Mouse (Mus musculus) CH12.LX (cell line): ENCODE measurements around the gene Tdrd7. TPM values are rescaled to one million over a fixed set of nuclear protein-coding genes. Genes with fewer than 3 reads are reported as not detected.

Experiments used
- DNase-seq: peaks from one replicate; pipeline ENCODE4 v3.0.0-alpha.2; 2013; ENCODE audit errors: extremely low read depth
- H3K27ac ChIP-seq: 2 replicates; pipeline ENCODE4 v1.5.1; 2012; ENCODE audit warnings: low read depth, mild to moderate bottlenecking, control low read depth, moderate library complexity; ENCODE audit not compliant: insufficient read depth
- H3K27me3 ChIP-seq: replicated peaks from 2 replicates; pipeline ENCODE3; 2012; ENCODE audit warnings: inconsistent platforms
- H3K36me3 ChIP-seq, 2 experiments: replicated peaks in 1 of 2; 2 replicates each; pipeline versions ENCODE3 to v1.6.1; 2012; ENCODE audit warnings: inconsistent platforms in 1 of 2, low read length in 1 of 2, mild to moderate bottlenecking in 1 of 2, mixed read lengths in 1 of 2, moderate library complexity in 1 of 2; ENCODE audit not compliant: control insufficient read depth in 1 of 2, insufficient read depth in 1 of 2
- H3K4me1 ChIP-seq, 2 experiments: 2 replicates each; pipeline ENCODE4 v1.6.1; 2012; ENCODE audit warnings: inconsistent platforms in 1 of 2, moderate library complexity in 1 of 2; ENCODE audit not compliant: insufficient read depth in 2 of 2, control insufficient read depth in 1 of 2
- H3K4me2 ChIP-seq: 2 replicates; pipeline ENCODE4 v1.6.1; 2012; ENCODE audit warnings: low read depth, mild to moderate bottlenecking, control low read depth; ENCODE audit not compliant: poor library complexity, insufficient read depth, severe bottlenecking
- H3K4me3 ChIP-seq, 3 experiments: fragments of 150-350 bp in 1 of 3; sonication (generic) in 1 of 3; replicated peaks in 1 of 3; 2 replicates each; pipeline versions ENCODE3 to v1.5.1; 2011 to 2012; ENCODE audit warnings: low read depth in 2 of 3, low read length in 2 of 3, mild to moderate bottlenecking in 2 of 3, moderate library complexity in 2 of 3, control low read depth in 1 of 3, improper control_type of control experiment in 1 of 3, inconsistent platforms in 1 of 3, mixed read lengths in 1 of 3; ENCODE audit not compliant: poor library complexity in 1 of 3
- H3K79me2 ChIP-seq: replicated peaks from 2 replicates; pipeline ENCODE4 v1.6.1; 2012; ENCODE audit warnings: mild to moderate bottlenecking, moderate library complexity; ENCODE audit not compliant: control insufficient read depth, poor library complexity, insufficient read depth, severe bottlenecking; ENCODE audit errors: extremely low read depth
- H3K9ac ChIP-seq: 2 replicates; pipeline ENCODE4 v1.6.1; 2012; ENCODE audit warnings: low read depth, mild to moderate bottlenecking, control low read depth, moderate library complexity; ENCODE audit not compliant: insufficient read depth
- H3K9me3 ChIP-seq: replicated peaks from 2 replicates; pipeline ENCODE3; 2012; ENCODE audit warnings: low read length, inconsistent platforms, mixed read lengths
- BHLHE40 ChIP-seq: IDR thresholded peaks from 2 replicates; pipeline ENCODE4 v1.6.1; 2011; ENCODE audit warnings: mild to moderate bottlenecking, low read depth, low read length, improper control_type of control experiment
- CHD2 ChIP-seq: IDR thresholded peaks from 2 replicates; pipeline ENCODE4 v1.6.1; 2011; ENCODE audit warnings: low read length, improper control_type of control experiment
- CTCF ChIP-seq, 2 experiments: IDR thresholded peaks in 1 of 2; conservative IDR thresholded peaks in 1 of 2; 2 replicates each; pipeline ENCODE4 v1.5.1; 2011 to 2012; ENCODE audit warnings: low read depth in 2 of 2, low read length in 2 of 2, improper control_type of control experiment in 1 of 2, inconsistent platforms in 1 of 2, mild to moderate bottlenecking in 1 of 2, moderate library complexity in 1 of 2
- KAT2A ChIP-seq: IDR thresholded peaks from 2 replicates; pipeline ENCODE4 v1.6.1; 2012; ENCODE audit warnings: low read length, improper control_type of control experiment, inconsistent platforms; ENCODE audit not compliant: insufficient replicate concordance
- MXI1 ChIP-seq: IDR thresholded peaks from 2 replicates; pipeline ENCODE4 v1.6.1; 2011; ENCODE audit warnings: mild to moderate bottlenecking, low read depth, low read length, improper control_type of control experiment
- RAD21 ChIP-seq: IDR thresholded peaks from 2 replicates; pipeline ENCODE4 v1.6.1; 2011; ENCODE audit warnings: low read depth, mild to moderate bottlenecking, low read length, improper control_type of control experiment, moderate library complexity
- SMC3 ChIP-seq: IDR thresholded peaks from 2 replicates; pipeline ENCODE4 v1.6.1; 2011; ENCODE audit warnings: low read depth, low read length, improper control_type of control experiment
- TBP ChIP-seq: conservative IDR thresholded peaks from 2 replicates; pipeline ENCODE4 v1.6.1; 2011; ENCODE audit warnings: low read depth, low read length, improper control_type of control experiment
- USF2 ChIP-seq: conservative IDR thresholded peaks from 2 replicates; pipeline ENCODE4 v1.6.1; 2011; ENCODE audit warnings: low read depth, low read length, improper control_type of control experiment
- dilution Hi-C: fragments of 300-500 bp; cut with MboI; formaldehyde crosslinking; loops from 2 replicates; pipeline ENCODE4 v1.14.3; 2020; ENCODE audit warnings: low sequenced_read_pairs; ENCODE audit not compliant: extremely low pct_unique_long_range_greater_than_20kb, extremely low pct_ligation_motif_present
- in situ Hi-C: fragments of 300-500 bp; cut with MboI; formaldehyde crosslinking; loops from 3 replicates; pipeline ENCODE4 v1.14.3; 2019; ENCODE audit warnings: low sequenced_read_pairs, low pct_ligation_motif_present, low pct_unique_long_range_greater_than_20kb, mixed read lengths
- polyA plus RNA-seq: library from polyadenylated mRNA; unstranded; fragments of >175 nt; gene quantifications from 2 replicates; pipeline ENCODE4 v1.2.1, GENCODE M21; 2012; ENCODE audit warnings: low read depth; ENCODE audit not compliant: insufficient read length
- total RNA-seq, 2 experiments: library from RNA; depleted of rRNA; stranded (reverse); fragments of 300-350 nt in 1 of 2; fragments of >200 nt in 1 of 2; gene quantifications; 2 replicates each; pipeline ENCODE4 v1.2.3; 2012 to 2014

Gene Tdrd7
- total and polyA plus RNA-seq, 3 experiments, result 1.6 to 2.9 (median 2.7) TPM

DNA sequence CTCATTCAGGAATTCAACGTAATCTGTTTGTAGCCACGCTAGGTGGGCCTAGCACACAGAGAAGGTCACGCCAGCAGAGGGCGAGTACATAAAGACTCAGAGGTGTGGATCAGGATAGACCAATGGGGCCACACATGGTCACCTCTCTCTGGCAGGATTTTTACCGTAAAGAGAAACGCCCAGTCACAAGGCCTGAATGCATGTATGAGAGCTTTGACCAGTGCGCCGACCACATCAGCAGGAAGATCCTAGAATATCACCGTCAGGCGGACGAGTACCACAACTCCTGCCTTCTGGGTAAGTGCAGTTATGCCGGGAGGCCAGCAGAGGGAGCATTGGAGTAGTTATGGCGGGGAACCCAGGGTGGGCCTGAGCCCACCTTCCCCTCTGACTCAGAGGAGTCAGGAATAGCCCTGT is 23.5 kb upstream of the Tdrd7 start:
- dilution Hi-C loops, result no loop called here
- no peak overlapping the region for H3K4me3 ChIP-seq
- no peaks in the 10 kb centered on the region for H3K36me3 ChIP-seq
- no peaks in the 10 kb centered on the region for H3K79me2 ChIP-seq
- H3K27me3 ChIP-seq, result no peaks in the 10 kb centered on the region
- H3K27ac ChIP-seq, result no peak overlapping the region
- TF ChIP-seq CHD2 (no peak), CTCF (conservative IDR thresholded peaks at IDR 0.05 in 1 of 2, IDR thresholded peaks at IDR 0.05 in 1 of 2; ENCODE audit: low read depth in 2 of 2, low read length in 2 of 2) (peak; percentile 70 to 87), MXI1 (no peak), RAD21 (peak; percentile 40), SMC3 (peak; percentile 74)
- no peaks in the 10 kb centered on the region for H3K9me3 ChIP-seq
- in situ Hi-C loops, result loop anchor here (5.0 to 10.0 kb wide), 3 partner anchors 63 to 183 kb away; no protein-coding TSS in a partner anchor
- peak; percentile 53 for DNase-seq
- no peak overlapping the region for H3K9ac ChIP-seq
- H3K4me1 ChIP-seq, result peaks cover 2 to 22% of the 10 kb centered on the region in 2 experiments
- peak overlapping the region; percentile 1 for H3K4me2 ChIP-seq

DNA sequence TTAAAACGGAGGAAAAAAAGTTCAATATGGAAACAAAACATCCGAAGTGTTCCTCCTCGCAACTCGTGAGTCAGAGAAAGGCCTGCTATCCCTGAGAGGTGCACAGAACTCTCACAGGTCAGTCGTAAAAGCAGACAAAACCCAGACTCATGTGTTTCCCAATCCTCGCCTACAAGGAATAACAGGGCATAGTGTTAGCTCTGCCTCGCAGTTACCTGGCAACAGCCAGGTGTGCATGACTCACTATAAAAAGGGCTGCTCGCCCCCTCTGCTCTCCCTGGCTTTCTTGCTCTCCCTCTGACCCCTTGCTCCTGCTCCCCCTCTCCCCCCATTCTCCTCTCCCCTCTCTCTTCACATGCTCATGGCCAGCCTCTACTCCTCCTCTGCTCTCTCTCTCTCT is 17.4 kb upstream of the Tdrd7 start:
- H3K9ac ChIP-seq, result no peak overlapping the region
- H3K4me3 ChIP-seq, result no peak overlapping the region
- H3K27me3 ChIP-seq, result no peaks in the 10 kb centered on the region
- no peak overlapping the region for H3K27ac ChIP-seq
- H3K4me2 ChIP-seq, result no peak overlapping the region
- TF ChIP-seq BHLHE40, result no peak
- no peak for TF ChIP-seq USF2
- H3K79me2 ChIP-seq, result no peaks in the 10 kb centered on the region
- in situ Hi-C loops, result loop anchor here (10.0 kb wide), 2 partner anchors 57 to 177 kb away; no protein-coding TSS in a partner anchor
- no peak for DNase-seq
- peaks cover 8 to 24% of the 10 kb centered on the region in 2 experiments for H3K4me1 ChIP-seq
- dilution Hi-C loops, result no loop called here
- no peaks in the 10 kb centered on the region for H3K9me3 ChIP-seq
- no peaks in the 10 kb centered on the region for H3K36me3 ChIP-seq

DNA sequence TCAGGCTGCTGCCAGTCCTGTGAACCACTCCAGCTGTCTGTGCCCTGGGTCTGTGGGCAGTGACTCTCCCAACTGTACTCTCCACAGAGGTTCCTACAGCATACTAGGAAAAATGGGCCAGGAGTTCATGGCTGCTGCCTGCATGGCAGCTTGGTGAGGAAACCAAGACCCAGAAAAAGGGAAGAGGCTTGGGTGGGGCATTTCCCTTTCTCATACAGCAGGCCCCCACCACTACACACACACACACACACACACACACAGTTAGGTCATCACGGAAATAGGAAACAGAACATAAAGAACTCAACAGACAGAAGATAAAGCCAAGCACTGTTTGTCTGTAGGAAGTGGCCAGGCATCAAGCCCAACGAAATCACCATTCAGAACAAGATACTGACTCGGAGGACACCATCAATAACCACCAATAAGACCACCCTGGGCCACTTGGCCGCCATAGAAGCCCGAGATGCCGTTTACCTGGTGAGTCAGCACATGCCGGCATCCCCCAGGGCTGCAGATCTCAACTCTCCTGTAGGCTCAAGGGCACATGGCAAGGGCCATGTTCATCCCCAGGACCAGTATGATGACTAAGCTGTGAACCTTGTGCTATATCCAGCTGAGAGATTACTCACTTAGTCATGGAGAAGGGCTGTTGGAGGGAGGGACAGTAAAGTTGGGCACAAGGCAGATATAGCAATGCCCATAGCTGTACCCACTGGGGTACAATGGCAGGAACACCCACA is 15.9 kb upstream of the Tdrd7 start:
- no peaks in the 10 kb centered on the region for H3K27me3 ChIP-seq
- H3K9me3 ChIP-seq, result no peaks in the 10 kb centered on the region
- H3K4me2 ChIP-seq, result no peak overlapping the region
- no peaks in the 10 kb centered on the region for H3K36me3 ChIP-seq
- no peak overlapping the region for H3K4me3 ChIP-seq
- in situ Hi-C loops (loop anchor here (10.0 kb wide), 2 partner anchors 56 to 176 kb away; no protein-coding TSS in a partner anchor), dilution Hi-C loops (no loop called here)
- H3K9ac ChIP-seq, result no peak overlapping the region
- no peak for DNase-seq
- H3K79me2 ChIP-seq, result no peaks in the 10 kb centered on the region
- H3K27ac ChIP-seq, result no peak overlapping the region
- TF ChIP-seq TBP (no peak), USF2 (no peak), KAT2A (no peak)
- TF ChIP-seq, all 38 proteins: peak for 0
- H3K4me1 ChIP-seq, result peaks cover 8 to 30% of the 10 kb centered on the region in 2 experiments
